Mouse (Mus musculus) stomach, postnatal 0 days (tissue): Measurements from ENCODE around the gene Sox6.

ENCODE experiments used
- CTCF ChIP-seq: IDR thresholded peaks from 2 replicates; pipeline ENCODE4 v1.5.1; 2016; ENCODE audit warnings: antibody characterized with exemption, low read depth, mild to moderate bottlenecking, moderate library complexity
- EP300 ChIP-seq: optimal IDR thresholded peaks from 2 replicates; pipeline ENCODE3; 2016; ENCODE audit warnings: antibody characterized with exemption

GRCm38 (mm10) chr7:115988109-115988779, 50.4 kb downstream of the Sox6 start:
- TF ChIP-seq CTCF = no peak
- no peak for TF ChIP-seq EP300
